Mouse (Mus musculus): ENCODE data around the gene Agtr2.
"Not testable (repeated sequence)": the region's sequence is repeated elsewhere in the genome, so short reads cannot be mapped to it uniquely, and the experiment has no call there.

The Agtr2 gene

GRCm38 (mm10) chrX:21484414-21484813, at the start of gene Agtr2:
Gene Agtr2, plus strand, starts transcription at chrX:21484544.
- no peak for DNase-seq (ENCODE audit: low spot score)

GRCm38 (mm10) chrX:21452519-21452918, 31.8 kb upstream of the Agtr2 start:
- DNase-seq (ENCODE audit: low spot score) = no peak

- DNase-seq (ENCODE audit: low spot score) = no peak
These were observed 3.8 kb downstream of the Agtr2 start for GRCm38 (mm10) chrX:21488111-21488510.

- no peak for DNase-seq (ENCODE audit: low spot score)
These were observed 15.9 kb downstream of the Agtr2 start for GRCm38 (mm10) chrX:21500242-21500641.

- DNase-seq (ENCODE audit: low spot score) = not testable (repeated sequence)
These were observed 23.0 kb downstream of the Agtr2 start for GRCm38 (mm10) chrX:21507333-21507732.

GRCm38 (mm10) chrX:21522590-21522989, 38.2 kb downstream of the Agtr2 start:
- DNase-seq (ENCODE audit: low spot score) = no peak

Measured in embryo, embryonic 10 days (tissue).